Mouse (Mus musculus) frontal cortex, adult 2 months (tissue): ENCODE results near the gene Sesn2. TPM values are rescaled to one million over a fixed set of nuclear protein-coding genes. Genes with fewer than 3 reads are reported as not detected.

ENCODE experiments used
- DNase-seq, 2 experiments: peaks; one replicate each; pipeline ENCODE4 v3.0.0; 2022; ENCODE audit warnings: low spot score in 1 of 2; ENCODE audit errors: extremely low spot score in 1 of 2
- polyA plus RNA-seq: library from polyadenylated mRNA; depleted of rRNA; stranded (reverse); fragments of >200 nt; gene quantifications from 2 replicates; pipeline ENCODE4 v1.2.3, GENCODE M21; 2012

Sesn2 gene
- polyA plus RNA-seq, 1 experiment: 9.2 TPM

- peak; percentile 91 to 94 for DNase-seq
Measured at GRCm38 (mm10) chr4:132515369-132516155, 5.3 kb upstream of the Sesn2 start.

GRCm38 (mm10) chr4:132514555-132515135, 4.3 kb upstream of the Sesn2 start:
- DNase-seq: peak; percentile 47 to 91

GRCm38 (mm10) chr4:132513395-132514273, 3.3 kb upstream of the Sesn2 start:
- DNase-seq: no peak

- DNase-seq: no peak
Measured at GRCm38 (mm10) chr4:132512080-132512479, 1.8 kb upstream of the Sesn2 start.

GRCm38 (mm10) chr4:132509621-132510296, 542 bp downstream of the Sesn2 start:
- peak; percentile 41 to 62 for DNase-seq

- DNase-seq: no peak
Measured at GRCm38 (mm10) chr4:132507210-132507609, 3.1 kb downstream of the Sesn2 start.

GRCm38 (mm10) chr4:132506250-132506649, 4.1 kb downstream of the Sesn2 start:
- DNase-seq: no peak

GRCm38 (mm10) chr4:132505800-132506199, 4.5 kb downstream of the Sesn2 start:
- DNase-seq: no peak

GRCm38 (mm10) chr4:132505034-132505738, 5.1 kb downstream of the Sesn2 start:
- DNase-seq: no peak

- no peak for DNase-seq
Measured at GRCm38 (mm10) chr4:132503344-132503743, 7.0 kb downstream of the Sesn2 start.

- DNase-seq: no peak
Measured at GRCm38 (mm10) chr4:132501639-132502038, 8.7 kb downstream of the Sesn2 start.

- DNase-seq: peak in 1 of 2 experiments; percentile 20
Measured at GRCm38 (mm10) chr4:132494271-132494918, 15.9 kb downstream of the Sesn2 start.

GRCm38 (mm10) chr4:132492178-132493060, 17.9 kb downstream of the Sesn2 start:
- no peak for DNase-seq

- DNase-seq: no peak
Measured at GRCm38 (mm10) chr4:132491748-132492147, 18.6 kb downstream of the Sesn2 start.

- DNase-seq: no peak
Measured at GRCm38 (mm10) chr4:132491057-132491456, 19.2 kb downstream of the Sesn2 start.

- DNase-seq: no peak
Measured at GRCm38 (mm10) chr4:132490273-132491010, 19.9 kb downstream of the Sesn2 start.

GRCm38 (mm10) chr4:132488976-132489375, 21.3 kb downstream of the Sesn2 start:
- DNase-seq: no peak

- DNase-seq: no peak
Measured at GRCm38 (mm10) chr4:132488521-132488920, 21.8 kb downstream of the Sesn2 start.
